ENCODE assay signal across 7 mouse cellular contexts in genomic region chr15:84715132-84715531, GRCm38 (mm10). TPM values are rescaled to one million over a fixed set of nuclear protein-coding genes. Genes with fewer than 3 reads are reported as not detected.
DNase-seq lines count a peak whose midpoint lies in the region; ATAC-seq and TF ChIP-seq lines count a peak whose summit lies in the region.

No protein-coding gene starts in this region.

- WGBS in lung, postnatal 0 days, result 28% methylated on average over 11 of the region's 11 CpGs
- 38% methylated on average over 11 of the region's 11 CpGs for WGBS in forebrain, embryonic 15.5 days
- WGBS in limb, embryonic 15.5 days, result 33% methylated on average over 11 of the region's 11 CpGs
- 40% methylated on average over 11 of the region's 11 CpGs for WGBS in stomach, embryonic 15.5 days

- no peaks in the 10 kb centered on the region for H3K27me3 ChIP-seq in lung, postnatal 0 days (replicated peaks; ENCODE audit: insufficient read depth, low read length)
- H3K27me3 ChIP-seq in forebrain, embryonic 15.5 days, result peaks cover 16% of the 10 kb centered on the region
- H3K27me3 ChIP-seq in limb, embryonic 15.5 days, result no peaks in the 10 kb centered on the region
- no peaks in the 10 kb centered on the region for H3K27me3 ChIP-seq in stomach, embryonic 15.5 days (replicated peaks)

- peak; percentile 45 for DNase-seq in lung, postnatal 0 days (ENCODE audit: low spot score)
- no peak for DNase-seq in lung, postnatal 36 days
- DNase-seq in right cerebral cortex, adult 18-20 months, result no peak
- no peak for DNase-seq in cerebellum, adult 9-11 months

- TF ChIP-seq CTCF in lung, postnatal 0 days (IDR thresholded peaks at IDR 0.05), result no peak

- peak overlapping the region; percentile 48 for H3K4me2 ChIP-seq in lung, postnatal 0 days (replicated peaks; ENCODE audit: low read depth, low read length)
- H3K4me2 ChIP-seq in forebrain, embryonic 15.5 days (replicated peaks), result peak overlapping the region; percentile 37
- peak overlapping the region; percentile 48 for H3K4me2 ChIP-seq in limb, embryonic 15.5 days
- peak overlapping the region; percentile 52 for H3K4me2 ChIP-seq in stomach, embryonic 15.5 days

- peaks cover 15% of the 10 kb centered on the region for H3K4me1 ChIP-seq in lung, postnatal 0 days (ENCODE audit: insufficient read depth, low read depth, low read length)
- peaks cover 13% of the 10 kb centered on the region for H3K4me1 ChIP-seq in forebrain, embryonic 15.5 days
- H3K4me1 ChIP-seq in limb, embryonic 15.5 days, result peaks cover 24% of the 10 kb centered on the region
- H3K4me1 ChIP-seq in stomach, embryonic 15.5 days, result peaks cover 28% of the 10 kb centered on the region

- TF ChIP-seq EP300 in lung, postnatal 0 days (IDR thresholded peaks at IDR 0.05), result no peak

- H3K27ac ChIP-seq in lung, postnatal 0 days (ENCODE audit: low read length), result peak overlapping the region; percentile 88
- H3K27ac ChIP-seq in forebrain, embryonic 15.5 days (replicated peaks), result peak overlapping the region; percentile 61
- H3K27ac ChIP-seq in limb, embryonic 15.5 days, result peak overlapping the region; percentile 83
- peak overlapping the region; percentile 84 for H3K27ac ChIP-seq in stomach, embryonic 15.5 days

- H3K36me3 ChIP-seq in lung, postnatal 0 days (ENCODE audit: insufficient read depth, low read length), result no peaks in the 10 kb centered on the region
- H3K36me3 ChIP-seq in forebrain, embryonic 15.5 days, result no peaks in the 10 kb centered on the region
- H3K36me3 ChIP-seq in limb, embryonic 15.5 days, result no peaks in the 10 kb centered on the region
- no peaks in the 10 kb centered on the region for H3K36me3 ChIP-seq in stomach, embryonic 15.5 days

- H3K4me3 ChIP-seq in lung, postnatal 0 days (ENCODE audit: low read depth, low read length), result 0 out of 2 replicates have a peak overlapping the region, but pooled peaks have one; percentile 0
- peak overlapping the region; percentile 10 for H3K4me3 ChIP-seq in forebrain, embryonic 15.5 days
- H3K4me3 ChIP-seq in limb, embryonic 15.5 days, result peak overlapping the region; percentile 23
- H3K4me3 ChIP-seq in stomach, embryonic 15.5 days (replicated peaks), result peak overlapping the region; percentile 22; the same call in 1 of the 2 replicates

- ATAC-seq in lung, postnatal 0 days, result peak; percentile 32
- no peak for ATAC-seq in forebrain, embryonic 15.5 days (replicated peaks)
- ATAC-seq in limb, embryonic 15.5 days (ENCODE audit: insufficient number of reproducible peaks, low FRiP score, low TSS enrichment, low read depth), result no peak
- ATAC-seq in stomach, embryonic 15.5 days (ENCODE audit: insufficient read depth, low FRiP score, low read depth), result no peak

- peak overlapping the region; percentile 13; the same call in 1 of the 2 replicates for H3K9ac ChIP-seq in lung, postnatal 0 days (replicated peaks; ENCODE audit: low read depth)
- peak overlapping the region; percentile 38 for H3K9ac ChIP-seq in forebrain, embryonic 15.5 days (replicated peaks)
- no peak overlapping the region for H3K9ac ChIP-seq in limb, embryonic 15.5 days
- H3K9ac ChIP-seq in stomach, embryonic 15.5 days, result no peak overlapping the region

- no peaks in the 10 kb centered on the region for H3K9me3 ChIP-seq in lung, postnatal 0 days (ENCODE audit: low read length)
- H3K9me3 ChIP-seq in forebrain, embryonic 15.5 days, result no peaks in the 10 kb centered on the region
- no peaks in the 10 kb centered on the region for H3K9me3 ChIP-seq in limb, embryonic 15.5 days
- H3K9me3 ChIP-seq in stomach, embryonic 15.5 days, result no peaks in the 10 kb centered on the region

RNA-seq across cellular contexts. Expression of gene Arhgap8, which starts 4.7 kb away (rescaled TPM):
- polyA plus RNA-seq in lung, postnatal 0 days (2015; fragmentation: Nextera tagmentation; extraction: Ambion mirVana), result 15.9 and 19.4 TPM in 2 replicates
- polyA plus RNA-seq in forebrain, embryonic 15.5 days (2015; fragmentation: Nextera tagmentation; extraction: Ambion mirVana), result 0.27 and 0.60 TPM in 2 replicates
- polyA plus RNA-seq in limb, embryonic 15.5 days (2015; fragmentation: Nextera tagmentation; extraction: Ambion mirVana), result 6.1 and 6.6 TPM in 2 replicates
- 10.3 and 11.4 TPM in 2 replicates for polyA plus RNA-seq in stomach, embryonic 15.5 days (2015; fragmentation: Nextera tagmentation; extraction: Ambion mirVana)

RNA-seq across cellular contexts. Expression of gene Prr5, which starts 45.7 kb away (rescaled TPM):
- polyA plus RNA-seq in lung, postnatal 0 days (2015; fragmentation: Nextera tagmentation; extraction: Ambion mirVana), result 8.8 and 9.2 TPM in 2 replicates
- 11.5 and 11.8 TPM in 2 replicates for polyA plus RNA-seq in forebrain, embryonic 15.5 days (2015; fragmentation: Nextera tagmentation; extraction: Ambion mirVana)
- 34.5 and 36.3 TPM in 2 replicates for polyA plus RNA-seq in limb, embryonic 15.5 days (2015; fragmentation: Nextera tagmentation; extraction: Ambion mirVana)
- 40.1 and 42.1 TPM in 2 replicates for polyA plus RNA-seq in stomach, embryonic 15.5 days (2015; fragmentation: Nextera tagmentation; extraction: Ambion mirVana)

Comparison
In these comparisons a context has a peak if more than half of its experiments do, and no peak if none do; other contexts are left out.
1. H3K9ac ChIP-seq: peak in lung, postnatal 0 days (single experiment) and forebrain, embryonic 15.5 days (single experiment); none in limb, embryonic 15.5 days (single experiment) and stomach, embryonic 15.5 days (single experiment).
2. Peak in every context shown above with its lines, with median percentiles within 50 percentile points of each other: H3K27ac ChIP-seq, H3K4me2 ChIP-seq and H3K4me3 ChIP-seq.